Mouse (Mus musculus) intestine, embryonic 14.5 days (tissue): ENCODE results near the gene Cdk2. TPM values are rescaled to one million over a fixed set of nuclear protein-coding genes. Genes with fewer than 3 reads are reported as not detected.

Experiments used
- ATAC-seq: fragments of 200-750 bp; cut with Nextera tagmentation; replicated peaks from 2 replicates; pipeline ENCODE4 v1.8.0; 2017; ENCODE audit warnings: low read depth, moderate number of reproducible peaks, moderate TSS enrichment, moderate library complexity; ENCODE audit not compliant: low FRiP score, low TSS enrichment
- DNase-seq: peaks from one replicate; pipeline ENCODE4 v3.0.0-alpha.2; 2018; ENCODE audit warnings: low spot score
- H3K27ac ChIP-seq: fragments of 300-500 bp; sonication (generic); 2 replicates; pipeline ENCODE4 v1.5.1; 2014; ENCODE audit warnings: low read depth, mild to moderate bottlenecking, control low read depth
- H3K27me3 ChIP-seq: fragments of 300-500 bp; sonication (generic); replicated peaks from 2 replicates; pipeline ENCODE4 v1.6.1; 2014; ENCODE audit warnings: low read length, control low read depth; ENCODE audit not compliant: control insufficient read depth, insufficient read depth
- H3K36me3 ChIP-seq: fragments of 300-500 bp; sonication (generic); 2 replicates; pipeline ENCODE4 v1.6.1; 2014; ENCODE audit warnings: low read length, control low read depth; ENCODE audit not compliant: control insufficient read depth, insufficient read depth
- H3K4me1 ChIP-seq: fragments of 300-500 bp; sonication (generic); replicated peaks from 2 replicates; pipeline ENCODE4 v1.6.1; 2014; ENCODE audit warnings: low read length, control low read depth, mixed read lengths; ENCODE audit not compliant: control insufficient read depth, insufficient read depth
- H3K4me2 ChIP-seq: fragments of 300-500 bp; sonication (generic); 2 replicates; pipeline ENCODE4 v1.6.1; 2014; ENCODE audit warnings: low read length
- H3K4me3 ChIP-seq: fragments of 300-500 bp; sonication (generic); 2 replicates; pipeline ENCODE4 v1.5.1; 2014; ENCODE audit warnings: low read depth, low read length, control low read depth, mixed read lengths
- H3K9ac ChIP-seq: fragments of 300-500 bp; sonication (generic); 2 replicates; pipeline ENCODE4 v1.6.1; 2014; ENCODE audit warnings: mild to moderate bottlenecking, low read length
- H3K9me3 ChIP-seq: fragments of 300-500 bp; sonication (generic); 2 replicates; pipeline ENCODE4 v1.6.1; 2016; ENCODE audit warnings: low read length, control low read depth; ENCODE audit not compliant: control insufficient read depth
- WGBS: fragments of 180-500 bp; shearing (Covaris S2); extraction: QIAGEN DNeasy Blood & Tissue Kit; methylation state at CpG from one replicate; pipeline ENCODE4 v1.1.7; 2014; 5-methylcytosine and 5-hydroxymethylcytosine counted together
- polyA plus RNA-seq: library from polyadenylated mRNA; unstranded; fragments of >200 nt; fragmentation: Nextera tagmentation; extraction: Ambion mirVana; gene quantifications from 2 replicates; pipeline ENCODE4 v1.2.1, GENCODE M21; 2014

The Cdk2 gene
- polyA plus RNA-seq, 1 experiment from 2014 or later, result 89.0 TPM

DNA sequence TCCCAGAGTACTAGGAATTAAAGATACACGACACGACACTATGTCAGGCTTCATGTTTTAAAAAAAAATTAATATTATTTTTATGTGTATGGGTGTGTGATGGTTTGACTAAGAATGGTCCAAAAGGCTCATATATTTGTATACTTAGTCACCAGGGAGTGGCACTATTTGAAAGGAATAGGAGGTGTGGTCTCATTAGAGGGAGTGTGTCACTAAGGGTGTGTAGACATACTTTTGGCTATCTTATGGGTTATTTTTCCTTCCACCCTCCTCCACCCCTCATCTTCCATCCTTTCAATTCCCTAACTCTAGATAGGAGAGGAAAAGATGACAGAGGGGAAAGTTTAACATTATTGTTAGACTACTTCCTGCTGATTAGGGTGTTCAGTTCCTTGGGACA is 39.0 kb downstream of the Cdk2 start:
- Histone ChIP-seq H3K9ac (no peak overlapping the region), H3K4me3 (no peak overlapping the region), H3K27me3 (no peaks in the 10 kb centered on the region), H3K36me3 (no peaks in the 10 kb centered on the region), H3K27ac (no peak overlapping the region), H3K4me1 (no peaks in the 10 kb centered on the region), H3K4me2 (no peak overlapping the region), H3K9me3 (no peaks in the 10 kb centered on the region)
- no peak for ATAC-seq
- no peak for DNase-seq
- 94% methylated on average over 2 of the region's 2 CpGs for WGBS

DNA sequence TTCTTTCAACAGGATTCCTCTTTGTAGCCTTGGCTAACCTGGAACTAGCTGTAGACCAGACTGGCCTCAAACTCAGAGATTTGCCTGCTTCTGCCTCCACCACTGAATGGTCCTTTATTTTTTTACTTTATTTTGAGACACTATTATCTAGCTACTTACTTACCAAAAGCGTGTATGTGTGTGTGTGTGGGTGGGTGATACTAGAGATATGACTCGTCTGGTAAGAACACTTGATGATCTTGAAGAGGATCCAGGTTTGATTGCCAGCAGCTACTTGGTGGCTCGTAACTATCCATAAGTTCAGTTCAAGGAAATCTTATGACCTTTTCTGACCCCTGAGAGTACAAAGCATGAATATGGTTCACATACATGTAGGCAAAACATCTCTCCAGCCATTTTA is 39.5 kb downstream of the Cdk2 start:
- Histone ChIP-seq H3K9ac (no peak overlapping the region), H3K27me3 (no peaks in the 10 kb centered on the region), H3K36me3 (no peaks in the 10 kb centered on the region), H3K4me3 (no peak overlapping the region), H3K9me3 (no peaks in the 10 kb centered on the region), H3K4me2 (no peak overlapping the region), H3K27ac (no peak overlapping the region), H3K4me1 (no peaks in the 10 kb centered on the region)
- no peak for ATAC-seq
- 90% methylated on average over 3 of the region's 3 CpGs for WGBS
- no peak for DNase-seq

DNA sequence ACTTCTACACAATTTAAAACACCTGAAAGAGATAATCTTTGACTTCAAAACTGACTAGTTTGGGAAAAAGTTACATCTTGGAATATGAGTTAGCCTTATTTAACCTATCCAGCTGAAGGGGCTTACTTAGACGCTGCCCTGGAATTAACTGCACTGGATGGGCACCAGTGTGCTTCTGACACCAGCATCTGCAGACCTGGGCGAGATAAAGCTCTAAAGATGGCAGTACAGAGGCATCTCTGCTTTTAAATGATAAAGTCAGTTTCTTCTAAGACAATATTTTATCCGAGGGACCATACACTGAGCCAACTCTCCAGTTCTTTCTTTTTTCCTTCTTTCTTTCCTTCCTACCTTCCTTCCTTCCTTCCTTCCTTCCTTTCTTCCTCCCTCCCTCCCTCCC is 40.0 kb downstream of the Cdk2 start:
- no peak overlapping the region for H3K9ac ChIP-seq
- no peak overlapping the region for H3K4me2 ChIP-seq
- H3K27me3 ChIP-seq, result no peaks in the 10 kb centered on the region
- no peak overlapping the region for H3K4me3 ChIP-seq
- no peaks in the 10 kb centered on the region for H3K4me1 ChIP-seq
- no peak overlapping the region for H3K27ac ChIP-seq
- DNase-seq (no peak), ATAC-seq (no peak)
- no peaks in the 10 kb centered on the region for H3K9me3 ChIP-seq
- WGBS, result 68% methylated on average over 3 of the region's 3 CpGs
- H3K36me3 ChIP-seq, result no peaks in the 10 kb centered on the region

DNA sequence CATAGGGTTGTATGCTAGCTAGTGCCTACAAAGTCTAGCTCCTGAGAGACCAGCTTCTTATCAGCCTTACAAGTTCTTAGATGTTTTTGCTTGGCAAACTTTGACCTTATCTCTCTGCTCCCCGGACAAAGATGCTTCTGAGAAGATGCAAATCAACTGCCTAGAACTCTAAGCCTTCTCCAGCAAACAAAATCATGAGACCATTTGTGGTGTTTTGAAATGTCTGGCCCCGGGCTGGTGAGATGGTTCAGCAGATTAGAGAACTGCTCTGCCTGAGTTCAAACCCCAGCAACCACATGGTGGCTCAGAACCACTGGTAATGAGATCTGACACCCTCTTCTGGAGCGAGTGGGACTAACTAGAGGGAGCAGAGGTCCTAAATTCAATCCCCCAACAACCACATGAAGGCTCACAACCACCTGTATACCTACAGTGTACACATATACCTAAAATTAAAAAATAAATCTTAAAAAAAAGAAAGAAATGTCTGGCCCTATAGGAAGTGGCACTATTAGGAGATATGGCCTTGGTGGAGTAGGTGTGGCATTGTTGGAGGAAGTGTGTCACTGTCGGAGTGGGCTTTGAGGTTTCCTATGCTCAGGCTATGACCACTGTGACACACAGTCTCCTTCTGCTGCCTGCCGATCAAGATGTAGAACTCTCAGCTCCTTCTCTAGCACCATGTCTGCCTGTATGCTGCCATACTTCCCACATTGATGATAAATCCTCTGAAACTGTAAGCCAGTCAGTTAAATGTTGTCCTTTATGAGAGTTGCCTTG is 41.2 kb downstream of the Cdk2 start:
- Histone ChIP-seq H3K27me3 (no peaks in the 10 kb centered on the region), H3K4me2 (no peak overlapping the region), H3K27ac (no peak overlapping the region), H3K4me1 (no peaks in the 10 kb centered on the region), H3K9me3 (no peaks in the 10 kb centered on the region), H3K9ac (no peak overlapping the region), H3K36me3 (no peaks in the 10 kb centered on the region), H3K4me3 (no peak overlapping the region)
- ATAC-seq, result no peak
- DNase-seq, result no peak
- 59% methylated on average over 5 of the region's 5 CpGs for WGBS

DNA sequence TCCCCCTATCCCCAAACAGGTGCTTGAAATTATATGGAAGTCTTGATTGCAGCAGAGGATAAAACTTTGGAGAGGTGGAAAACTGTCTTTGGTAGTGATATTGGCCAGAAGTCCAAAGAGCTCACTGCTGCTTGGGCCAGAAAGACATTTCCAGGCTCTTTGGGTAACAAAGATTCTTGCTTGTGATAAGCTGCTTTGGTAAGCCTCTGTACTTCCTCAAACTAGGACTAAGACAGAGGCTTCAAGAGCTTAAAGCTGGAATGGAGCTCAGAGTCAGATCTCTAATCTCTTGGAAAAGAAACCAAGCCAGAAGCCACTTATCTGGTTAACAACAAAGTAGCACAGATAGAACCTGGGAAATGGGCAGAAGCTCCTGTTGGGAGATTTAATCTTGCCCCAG is 42.4 kb downstream of the Cdk2 start:
- Histone ChIP-seq H3K4me1 (no peaks in the 10 kb centered on the region), H3K9me3 (no peaks in the 10 kb centered on the region), H3K36me3 (no peaks in the 10 kb centered on the region), H3K27me3 (no peaks in the 10 kb centered on the region), H3K9ac (no peak overlapping the region), H3K4me2 (no peak overlapping the region), H3K27ac (no peak overlapping the region), H3K4me3 (no peak overlapping the region)
- no peak for ATAC-seq
- DNase-seq, result no peak

DNA sequence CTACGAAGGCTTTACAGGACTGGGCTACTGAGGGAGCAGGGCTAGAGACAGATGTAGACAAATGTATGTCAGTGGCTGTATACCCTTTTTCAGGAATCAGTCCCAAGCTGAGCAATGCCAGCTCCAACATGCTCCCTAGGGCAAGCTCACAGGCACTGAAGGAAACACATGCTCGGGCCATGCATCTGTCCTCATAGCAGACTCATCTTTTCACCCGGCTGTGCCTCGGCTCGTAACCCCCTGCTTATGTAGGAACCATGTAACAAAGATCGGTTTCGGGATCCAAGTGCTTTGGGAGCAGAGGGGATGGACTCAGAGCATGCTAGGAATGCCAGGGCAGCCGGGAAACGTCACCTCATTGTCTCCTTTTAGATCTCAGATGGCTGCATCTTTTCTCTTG is 45.3 kb downstream of the Cdk2 start:
- Histone ChIP-seq H3K4me1 (no peaks in the 10 kb centered on the region), H3K4me2 (no peak overlapping the region), H3K27ac (no peak overlapping the region), H3K9ac (no peak overlapping the region), H3K9me3 (no peaks in the 10 kb centered on the region), H3K36me3 (no peaks in the 10 kb centered on the region), H3K27me3 (no peaks in the 10 kb centered on the region), H3K4me3 (no peak overlapping the region)
- DNase-seq (no peak), ATAC-seq (no peak)
- WGBS, result 36% methylated on average over 9 of the region's 9 CpGs

DNA sequence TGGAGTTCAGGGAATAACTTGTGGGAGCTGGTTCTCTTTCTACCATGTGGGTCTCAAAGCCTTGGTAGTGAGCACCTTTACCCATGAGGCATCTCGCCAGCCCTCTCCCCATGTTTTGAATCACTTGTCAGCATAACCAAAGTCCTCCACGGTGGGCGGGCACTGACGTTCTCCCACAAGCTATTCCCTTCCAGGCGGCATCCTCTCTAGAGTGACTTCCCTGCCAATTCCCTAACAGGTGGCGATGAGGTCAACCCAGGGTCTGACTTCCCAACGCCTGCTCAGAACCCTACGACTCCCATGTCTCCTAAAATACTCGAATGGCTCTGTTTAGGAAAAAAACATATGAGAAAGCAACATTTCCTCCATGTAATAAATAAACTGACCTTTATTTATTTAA is 47.0 kb downstream of the Cdk2 start:
- no peak overlapping the region for H3K4me3 ChIP-seq
- H3K4me1 ChIP-seq, result no peaks in the 10 kb centered on the region
- no peak for DNase-seq
- H3K9ac ChIP-seq, result no peak overlapping the region
- no peaks in the 10 kb centered on the region for H3K36me3 ChIP-seq
- H3K4me2 ChIP-seq, result no peak overlapping the region
- 52% methylated on average over 9 of the region's 9 CpGs for WGBS
- H3K9me3 ChIP-seq, result no peaks in the 10 kb centered on the region
- ATAC-seq, result no peak
- no peak overlapping the region for H3K27ac ChIP-seq
- H3K27me3 ChIP-seq, result no peaks in the 10 kb centered on the region

DNA sequence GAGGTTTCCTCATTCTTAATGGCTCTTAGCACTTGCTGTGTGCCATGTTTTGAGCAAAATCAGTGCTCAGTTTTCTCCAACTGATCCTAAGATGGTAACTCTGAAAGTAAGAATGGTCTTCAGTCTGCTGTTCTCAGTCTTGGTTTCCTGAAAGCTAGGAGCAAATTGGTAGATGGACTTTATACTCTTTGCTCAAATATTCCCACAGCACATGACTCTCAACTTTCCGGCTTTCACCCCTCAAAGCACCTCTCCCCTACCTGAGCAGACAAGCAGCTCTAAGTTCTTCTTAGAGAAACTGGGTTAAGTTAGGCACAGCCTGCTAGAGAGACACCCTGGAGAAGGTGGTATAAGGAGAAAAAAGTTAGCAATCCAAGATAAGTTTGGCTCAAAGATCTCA is 48.1 kb downstream of the Cdk2 start:
- Histone ChIP-seq H3K9ac (no peak overlapping the region), H3K27me3 (no peaks in the 10 kb centered on the region), H3K4me3 (no peak overlapping the region), H3K4me2 (no peak overlapping the region), H3K9me3 (no peaks in the 10 kb centered on the region), H3K4me1 (no peaks in the 10 kb centered on the region), H3K27ac (no peak overlapping the region), H3K36me3 (no peaks in the 10 kb centered on the region)
- DNase-seq (no peak), ATAC-seq (no peak)
- WGBS, result 74% methylated on average over 1 of the region's 1 CpGs

DNA sequence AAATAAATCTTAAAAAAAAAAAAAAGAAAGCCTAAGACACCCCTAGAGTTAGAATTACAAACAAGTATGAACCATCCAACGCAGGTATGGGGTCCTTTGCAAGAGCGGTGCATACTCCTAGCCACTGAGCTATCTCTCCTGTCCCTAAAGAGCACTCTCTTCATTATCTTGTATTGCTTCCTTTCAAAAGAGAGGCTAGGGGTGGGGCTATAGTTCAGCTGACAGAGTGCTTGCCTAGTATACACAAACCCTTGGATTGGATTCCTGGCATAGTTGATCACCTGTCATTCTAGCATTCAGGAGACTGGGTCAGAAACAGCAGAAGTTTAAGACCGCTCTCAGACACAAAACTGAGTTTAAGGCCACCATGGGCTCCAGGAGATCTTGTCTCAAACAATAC is 49.6 kb downstream of the Cdk2 start:
- H3K9ac ChIP-seq, result no peak overlapping the region
- H3K27ac ChIP-seq, result no peak overlapping the region
- no peak for ATAC-seq
- no peaks in the 10 kb centered on the region for H3K27me3 ChIP-seq
- no peaks in the 10 kb centered on the region for H3K9me3 ChIP-seq
- no peaks in the 10 kb centered on the region for H3K4me1 ChIP-seq
- 59% methylated on average over 3 of the region's 3 CpGs for whole genome bisulfite sequencing
- H3K4me2 ChIP-seq, result no peak overlapping the region
- no peak overlapping the region for H3K4me3 ChIP-seq
- DNase-seq, result no peak
- H3K36me3 ChIP-seq, result no peaks in the 10 kb centered on the region
